Mouse (Mus musculus) embryonic stem cell, embryonic (primary cell): ENCODE measurements around the gene Jakmip3.

ENCODE experiments used
- CTCF ChIA-PET, 4 experiments: fragments of 300-600 bp in 2 of 4; fragments of 350-600 bp in 2 of 4; sonication (Branson Sonifier 250); formaldehyde crosslinking; loops; one replicate each; lab custom pipeline; 2022; ENCODE audit warnings: inconsistent platforms in 2 of 4; lab: Charles Lee
- POLR2A ChIA-PET, 4 experiments: fragments of 300-600 bp in 2 of 4; fragments of 350-600 bp in 2 of 4; sonication (Branson Sonifier 250); formaldehyde crosslinking; loops; one replicate each; lab custom pipeline; 2022; ENCODE audit warnings: antibody characterized with exemption in 4 of 4, inconsistent platforms in 1 of 4; lab: Charles Lee

Gene Jakmip3

DNA sequence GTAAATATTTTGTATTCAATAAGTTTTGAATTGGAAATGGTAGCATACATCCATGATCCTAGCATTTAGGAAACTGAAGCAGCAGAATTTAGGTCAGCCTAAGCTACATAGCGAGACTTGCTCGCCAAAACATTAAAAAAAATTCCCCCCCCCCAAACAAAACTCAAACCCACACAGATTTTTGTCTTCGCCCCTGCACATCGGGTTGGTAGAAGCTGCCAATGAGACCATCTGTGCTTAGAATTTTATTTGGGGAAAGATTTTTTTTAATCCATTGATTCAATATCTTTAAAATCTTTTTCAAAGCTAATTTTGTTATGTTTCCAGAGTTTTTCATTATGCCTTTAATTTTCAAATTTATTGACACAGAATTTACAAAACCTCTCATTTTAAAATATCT, 12.1 kb upstream of the Jakmip3 start:
- CTCF ChIA-PET = interaction anchor here in 2 of 4 experiments (0.6 to 1.3 kb wide), 2 partner anchors 194 to 218 kb away, joined by 4 read pairs; no protein-coding TSS in a partner anchor
- POLR2A ChIA-PET = interaction anchor here in 2 of 4 experiments (0.6 to 1.6 kb wide), 3 partner anchors 8 to 373 kb away, joined by 3 to 5 read pairs (median 5); no protein-coding TSS in a partner anchor

DNA sequence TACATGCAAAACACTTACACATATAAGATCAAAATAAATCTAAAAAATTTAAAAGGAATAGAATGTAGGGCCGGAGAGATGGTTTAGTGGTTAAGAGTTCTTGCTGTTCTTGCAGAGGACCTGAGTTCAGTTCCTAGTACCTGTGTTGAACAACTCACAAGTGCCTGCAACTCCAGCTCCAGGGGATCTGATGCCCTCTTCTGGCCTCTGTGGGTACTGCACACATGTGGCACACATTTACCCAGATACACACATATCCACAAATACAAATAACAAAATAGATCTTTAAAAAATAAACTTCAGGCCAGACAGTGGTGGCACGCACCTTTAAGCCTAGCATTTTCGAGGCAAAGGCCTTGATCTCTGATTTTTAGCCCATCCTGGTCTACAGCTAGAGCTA, 6.0 kb upstream of the Jakmip3 start:
- ChIA-PET CTCF (interaction anchor here in 1 of 4 experiments (1.0 kb wide), 1 partner anchor 11 kb away, joined by 3 read pairs; no protein-coding TSS in a partner anchor), POLR2A (no interaction called here)

DNA sequence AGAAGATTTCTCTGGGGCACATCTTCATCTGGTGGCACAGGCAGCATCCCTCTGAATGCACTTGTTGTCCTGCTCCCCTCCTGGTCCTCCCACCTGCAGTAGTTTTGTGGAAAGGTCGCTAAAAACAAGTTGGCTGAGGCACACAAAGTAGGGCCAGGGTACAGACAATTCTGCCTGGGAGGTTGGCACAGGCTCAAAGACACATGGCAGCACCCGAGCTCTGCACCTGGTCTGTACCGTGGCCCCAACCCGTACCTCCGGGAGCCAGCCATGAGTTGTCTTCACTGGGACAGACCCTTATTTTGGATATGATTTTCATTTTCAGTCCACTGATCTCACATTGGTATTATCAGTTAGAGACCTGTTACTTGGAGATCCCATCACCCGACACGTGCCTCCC, 1.5 kb upstream of the Jakmip3 start:
- ChIA-PET POLR2A (no interaction called here), CTCF (interaction anchor here in 3 of 4 experiments (0.6 to 2.3 kb wide), 4 partner anchors 15 to 1374 kb away, joined by 3 to 7 read pairs (median 4); no protein-coding TSS in a partner anchor)

DNA sequence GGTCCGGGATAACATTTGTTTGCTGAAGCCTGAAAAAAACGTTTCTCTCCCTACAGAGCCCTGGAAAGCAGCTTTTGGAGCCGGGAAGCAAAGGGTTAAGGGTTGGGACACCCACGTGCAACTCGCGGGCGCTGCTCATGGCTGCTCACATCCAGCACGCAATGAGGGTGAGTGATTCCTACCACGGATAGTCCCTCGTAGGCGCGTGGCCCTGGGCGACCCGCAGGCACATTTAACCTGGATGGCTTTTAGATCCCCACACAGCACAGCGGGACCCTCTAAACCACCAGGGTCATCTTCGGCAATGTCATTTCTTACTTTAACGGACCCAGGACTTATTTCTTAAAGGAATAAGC, 296 bp upstream of the Jakmip3 start:
- ChIA-PET CTCF (interaction anchor here in 1 of 4 experiments (1.0 to 2.3 kb wide), 2 partner anchors 16 to 252 kb away, joined by 3 to 7 read pairs; no protein-coding TSS in a partner anchor), POLR2A (no interaction called here)

DNA sequence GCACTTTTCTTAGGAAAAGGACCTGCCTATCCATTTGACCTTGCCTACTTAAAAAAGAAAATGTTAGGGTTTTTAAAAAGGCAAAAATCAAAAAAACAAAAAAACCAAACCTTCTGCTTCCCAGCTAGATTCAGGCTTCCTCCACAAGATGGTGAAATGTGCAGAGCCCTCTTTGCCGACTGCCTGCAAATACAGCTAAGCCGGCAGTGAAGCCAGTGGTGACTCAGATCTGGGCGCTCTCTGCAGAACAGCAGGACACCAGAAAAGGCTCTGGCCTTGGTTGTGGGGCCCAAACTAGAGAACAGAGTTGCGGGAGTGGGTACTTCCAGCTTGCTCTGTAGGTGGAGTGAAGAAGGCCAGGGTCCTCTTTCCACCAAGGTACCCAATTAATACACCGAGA, 1.0 kb downstream of the Jakmip3 start:
- ChIA-PET POLR2A (no interaction called here), CTCF (interaction anchor here in 1 of 4 experiments (1.4 to 1.5 kb wide), 2 partner anchors 18 to 70 kb away, joined by 3 to 4 read pairs; no protein-coding TSS in a partner anchor)

DNA sequence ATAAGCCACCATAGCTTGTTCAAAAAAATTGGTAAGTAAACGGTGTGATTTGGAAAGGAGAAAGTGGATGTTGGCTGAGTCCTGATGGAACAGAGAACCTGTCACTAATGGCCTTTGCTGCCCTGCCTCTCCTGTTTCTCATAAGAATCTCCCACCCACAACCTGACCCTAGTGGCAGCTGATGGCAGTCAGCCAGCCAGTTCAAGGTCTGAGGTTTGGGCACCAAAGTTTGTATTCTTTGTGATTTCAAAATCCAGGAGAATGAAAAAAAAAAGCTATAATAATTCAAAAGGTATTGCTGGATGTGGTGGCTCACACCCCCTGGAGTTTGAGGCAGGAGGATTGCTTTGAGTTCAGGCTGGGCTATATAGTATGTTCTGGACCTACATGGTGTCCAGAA, 1.8 kb downstream of the Jakmip3 start:
- ChIA-PET CTCF (interaction anchor here in 3 of 4 experiments (0.7 to 1.5 kb wide), 3 partner anchors 19 to 331 kb away, joined by 3 to 4 read pairs (median 3); no protein-coding TSS in a partner anchor), POLR2A (no interaction called here)

DNA sequence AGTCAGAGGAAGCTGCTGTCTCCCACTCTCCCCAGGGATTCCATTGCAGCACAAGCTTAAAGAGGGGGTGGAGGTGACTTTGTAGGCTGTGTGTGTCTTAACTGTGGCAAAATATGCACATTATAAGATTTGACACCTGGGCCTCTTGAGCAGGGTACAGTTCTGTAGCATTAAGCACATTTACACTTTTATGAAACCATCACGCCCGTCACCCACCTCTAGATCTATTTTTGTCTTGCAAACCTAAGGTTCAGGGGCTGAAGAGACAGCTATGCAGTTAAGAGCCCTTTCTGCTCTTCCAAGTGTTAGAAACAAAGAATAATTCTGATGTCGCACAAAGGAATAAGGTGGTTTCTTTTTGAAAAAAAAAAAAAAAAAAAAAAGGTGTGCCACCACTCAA, 5.1 kb downstream of the Jakmip3 start:
- ChIA-PET POLR2A (interaction anchor here in 1 of 4 experiments (0.7 kb wide), 2 partner anchors 99 to 697 kb away, joined by 4 read pairs; no protein-coding TSS in a partner anchor), CTCF (interaction anchor here in 1 of 4 experiments (1.0 kb wide), 1 partner anchor 22 kb away, joined by 3 read pairs; no protein-coding TSS in a partner anchor)

DNA sequence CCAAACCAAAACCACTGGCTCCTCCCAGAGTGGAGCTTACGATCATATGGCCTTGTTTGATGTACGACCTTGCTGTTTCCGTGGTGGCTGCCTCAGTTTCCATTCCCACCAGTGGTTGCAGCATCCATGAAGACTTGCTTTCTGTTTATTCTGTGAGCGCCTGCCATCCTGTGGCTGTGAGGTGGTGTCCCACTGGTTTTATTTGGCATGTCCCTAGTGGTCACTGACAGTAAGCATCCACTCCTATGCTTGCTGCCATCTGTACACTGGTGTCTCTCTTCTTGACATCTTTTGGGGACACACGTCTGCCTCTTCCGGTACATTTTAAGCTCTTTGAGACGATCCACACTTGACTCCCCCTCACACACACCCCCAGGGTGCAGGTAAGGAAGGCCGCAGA, 7.2 kb downstream of the Jakmip3 start:
- ChIA-PET POLR2A (interaction anchor here in 1 of 4 experiments (0.6 kb wide), 1 partner anchor 1597 kb away, joined by 3 read pairs; no protein-coding TSS in a partner anchor), CTCF (no interaction called here)

DNA sequence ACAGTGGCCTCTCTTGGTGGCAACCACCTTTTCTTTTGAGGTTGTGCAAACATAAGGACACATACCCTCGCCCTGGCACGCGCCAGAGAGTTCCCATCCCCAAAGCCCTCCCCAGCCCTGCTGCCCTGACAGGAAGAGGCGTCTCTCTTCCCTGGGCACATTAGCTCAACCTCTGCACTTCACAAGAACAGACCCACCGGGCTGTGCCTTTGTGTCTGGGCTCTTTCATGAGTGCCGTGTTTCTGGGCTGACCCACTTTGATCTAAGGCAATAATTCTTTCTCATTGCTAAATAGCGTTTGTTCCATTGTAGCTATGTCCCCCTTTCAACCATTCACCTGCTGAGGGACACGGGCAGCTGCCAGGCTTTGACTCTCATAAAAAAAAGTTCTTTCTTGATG, 7.8 kb downstream of the Jakmip3 start:
- CTCF ChIA-PET = no interaction called here
- POLR2A ChIA-PET = no interaction called here

DNA sequence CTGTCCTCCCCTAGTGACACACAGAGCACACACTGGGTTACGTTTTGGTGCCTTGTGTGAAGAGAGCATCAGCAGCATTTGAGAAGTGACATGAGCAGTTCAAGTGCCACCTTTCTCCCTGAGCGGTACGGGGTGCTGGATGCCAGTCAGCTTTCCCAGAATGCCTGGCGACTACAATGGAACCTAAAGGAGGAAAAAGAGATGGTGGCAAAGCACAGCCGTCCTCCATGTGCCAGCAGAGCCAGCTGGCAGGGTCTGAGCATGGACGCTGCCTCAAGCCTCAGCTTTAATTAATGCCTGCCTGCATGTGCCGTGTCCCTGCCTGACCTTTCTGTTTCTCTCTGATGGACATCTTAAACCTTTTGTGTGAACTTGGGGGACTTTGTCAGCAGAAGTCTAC, 15.3 kb downstream of the Jakmip3 start:
- CTCF ChIA-PET = no interaction called here

DNA sequence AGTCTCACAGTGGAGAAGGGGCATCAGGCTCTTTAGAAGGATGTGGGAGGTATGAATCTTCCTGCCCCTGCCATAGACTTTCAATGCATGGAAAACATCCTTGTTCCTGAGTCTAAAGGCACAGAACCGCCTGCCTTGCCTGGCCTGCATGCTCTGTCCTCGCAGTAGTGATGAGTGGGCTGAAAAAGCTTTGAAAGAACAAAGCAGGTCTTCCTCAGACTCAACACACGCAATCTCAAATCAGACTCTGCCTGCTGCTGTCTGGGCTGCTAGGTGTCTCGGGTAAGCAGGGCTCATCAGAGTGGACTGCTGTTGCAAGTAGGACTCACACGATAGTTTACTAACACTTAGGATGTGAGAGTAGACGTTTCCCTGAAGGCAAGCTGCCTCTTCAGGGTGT, 16.6 kb downstream of the Jakmip3 start:
- ChIA-PET POLR2A (no interaction called here), CTCF (no interaction called here)

More for the DNA sequence above, 15.3 kb downstream of the Jakmip3 start:
- POLR2A ChIA-PET = no interaction called here

DNA sequence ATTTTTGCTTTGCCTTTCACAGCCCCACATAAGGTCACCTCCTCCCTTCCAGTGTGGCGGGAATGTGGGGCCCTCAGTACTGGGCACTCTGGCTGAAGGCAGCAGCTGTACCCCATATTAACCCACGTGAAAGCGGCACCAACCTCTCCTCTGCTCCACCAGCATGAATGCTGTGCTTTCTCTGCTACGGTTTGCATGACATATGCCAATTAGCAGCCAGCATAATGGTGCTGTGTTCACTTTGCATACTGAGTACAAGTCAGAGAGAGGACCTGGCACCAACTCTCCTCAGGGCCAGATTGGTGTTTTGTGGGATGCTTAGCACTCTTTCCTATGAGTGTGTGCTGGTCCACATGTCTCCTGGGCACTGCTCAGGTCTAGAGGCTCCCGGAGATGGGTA, 19.2 kb downstream of the Jakmip3 start:
- ChIA-PET POLR2A (no interaction called here), CTCF (no interaction called here)

DNA sequence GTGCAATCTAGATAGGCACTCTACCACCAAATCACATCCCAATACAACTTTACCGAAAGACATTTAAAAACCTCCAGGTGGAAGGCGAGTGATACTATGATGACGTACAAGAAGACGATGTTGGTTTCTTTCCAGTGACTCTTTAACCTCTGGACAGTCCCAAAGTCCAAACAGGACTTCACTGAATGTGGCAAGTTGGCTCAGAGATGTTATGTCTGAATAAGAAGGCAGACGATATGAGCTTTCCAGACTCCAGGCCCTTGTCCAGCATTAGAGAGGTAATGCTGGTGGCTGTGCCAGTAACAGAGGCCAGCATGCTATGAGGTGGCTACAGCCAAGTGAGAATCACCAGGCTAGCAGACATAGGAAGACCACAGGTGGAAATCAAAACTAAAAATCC, 23.2 kb downstream of the Jakmip3 start:
- POLR2A ChIA-PET = no interaction called here

DNA sequence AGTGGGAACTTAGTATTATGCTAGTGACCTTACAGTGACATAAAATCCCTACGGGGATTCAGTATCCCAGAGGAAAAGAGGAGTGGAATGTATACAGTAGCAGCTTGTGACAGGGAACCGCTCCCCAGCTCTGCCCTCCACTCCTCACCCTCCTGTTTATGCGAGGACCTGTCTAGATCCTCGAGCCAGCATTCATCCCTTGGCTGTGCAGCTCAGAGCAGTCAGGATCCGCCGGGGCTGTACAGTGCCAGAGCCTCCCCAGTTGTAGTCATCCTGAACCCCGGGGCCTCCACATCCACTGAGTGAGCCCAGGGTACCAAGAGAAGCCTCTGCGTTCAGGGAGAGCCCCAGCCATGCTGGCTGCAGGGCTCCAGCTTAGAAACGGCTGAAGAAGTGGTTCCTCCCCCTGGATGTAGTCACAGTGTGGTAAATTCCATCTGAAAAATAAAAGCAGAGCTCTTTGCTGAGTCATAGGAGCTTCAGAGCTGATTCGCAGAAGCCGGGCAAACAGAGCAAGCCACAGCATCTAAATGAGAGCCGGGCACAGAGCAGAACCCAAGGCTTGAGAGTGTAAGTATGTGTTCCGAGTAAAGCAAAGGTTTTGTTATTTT, 27.6 kb downstream of the Jakmip3 start:
- CTCF ChIA-PET = interaction anchor here in 2 of 4 experiments (0.6 to 0.8 kb wide), 4 partner anchors 46 to 984 kb away, joined by 3 to 7 read pairs (median 3); no protein-coding TSS in a partner anchor
- POLR2A ChIA-PET = interaction anchor here in 1 of 4 experiments (1.5 kb wide), 1 partner anchor 280 kb away, joined by 3 read pairs; the partner anchor contains the start of gene Pwwp2b

More for the DNA sequence above, 23.2 kb downstream of the Jakmip3 start:
- CTCF ChIA-PET = no interaction called here

DNA sequence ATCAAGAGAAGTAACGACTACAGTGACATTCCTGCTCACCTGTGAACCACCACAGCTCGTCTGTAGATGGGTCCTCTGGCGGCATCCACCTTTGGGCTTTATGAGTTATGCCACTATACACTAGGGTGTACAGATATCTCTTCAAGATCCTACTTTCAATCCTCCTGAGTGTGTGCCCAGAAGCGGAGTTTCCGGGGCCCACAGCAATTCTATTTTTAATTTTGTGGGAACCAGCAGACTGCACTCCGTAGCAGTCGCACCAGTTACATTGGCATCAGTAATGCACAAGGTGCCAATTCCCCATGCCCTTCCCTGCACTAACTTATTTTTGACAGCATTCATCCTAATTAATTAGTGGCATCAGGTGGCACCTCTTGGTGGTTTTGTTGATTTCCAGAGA, 37.0 kb downstream of the Jakmip3 start:
- POLR2A ChIA-PET = no interaction called here
- CTCF ChIA-PET = no interaction called here

DNA sequence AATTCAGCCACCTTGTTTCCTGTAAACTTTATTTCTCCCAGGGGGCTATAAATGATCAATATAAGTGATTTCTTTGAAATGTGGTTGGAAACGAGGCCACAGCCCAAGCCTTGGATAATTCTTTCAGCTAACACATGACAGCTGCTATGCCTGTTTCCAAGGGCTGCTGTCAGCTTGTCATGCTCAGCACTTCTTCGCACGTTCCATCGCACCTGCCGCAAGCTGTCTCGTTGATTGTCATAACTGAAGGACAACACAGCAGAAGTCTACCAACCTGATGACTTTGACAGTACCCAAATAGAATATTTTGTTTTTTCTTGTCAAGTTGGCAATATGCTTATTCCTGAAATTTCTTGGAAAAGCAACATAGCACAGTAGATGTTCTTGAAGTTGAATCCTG, 44.0 kb downstream of the Jakmip3 start:
- POLR2A ChIA-PET = no interaction called here
- CTCF ChIA-PET = no interaction called here

DNA sequence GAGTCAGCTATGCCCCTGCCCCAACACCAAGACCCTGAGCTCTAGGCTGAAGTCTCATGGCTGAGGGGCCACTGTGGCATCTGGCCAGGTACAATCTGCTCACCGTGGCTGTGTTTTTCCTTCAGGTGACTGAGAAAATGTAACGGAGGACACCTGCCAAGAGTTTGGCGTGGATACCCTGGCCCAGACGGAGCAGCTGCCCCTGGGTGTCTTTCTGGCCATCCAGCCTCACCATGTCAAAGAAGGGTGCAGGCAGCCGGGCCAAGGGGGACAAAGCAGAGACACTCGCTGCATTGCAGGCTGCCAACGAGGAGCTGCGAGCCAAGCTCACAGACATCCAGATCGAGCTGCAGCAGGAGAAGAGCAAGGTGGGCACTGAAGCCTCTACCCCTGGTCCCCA, 48.6 kb downstream of the Jakmip3 start:
- ChIA-PET POLR2A (interaction anchor here in 1 of 4 experiments (0.6 kb wide), 1 partner anchor 488 kb away, joined by 4 read pairs; no protein-coding TSS in a partner anchor), CTCF (no interaction called here)

DNA sequence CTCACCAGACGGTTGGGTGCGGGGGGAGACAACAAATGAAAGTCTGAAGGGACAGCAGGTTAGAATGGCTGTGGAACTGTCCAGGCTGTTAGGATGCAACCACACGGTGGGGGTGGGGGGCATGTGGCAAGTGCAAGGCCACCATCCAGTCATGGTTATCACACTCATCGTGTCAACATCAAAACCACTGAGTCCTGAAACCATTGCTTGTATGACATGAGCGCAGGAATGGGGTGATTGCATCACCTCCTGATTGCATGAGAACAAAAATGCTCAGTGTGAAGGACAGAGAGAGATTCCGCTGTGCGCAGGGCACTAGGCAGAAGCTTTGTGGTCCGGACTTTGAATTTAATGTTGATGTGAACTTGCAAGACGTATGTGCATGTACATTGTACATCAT, 62.2 kb downstream of the Jakmip3 start:
- CTCF ChIA-PET = no interaction called here
- POLR2A ChIA-PET = interaction anchor here in 1 of 4 experiments (0.6 kb wide), 1 partner anchor 9 kb away, joined by 3 read pairs; no protein-coding TSS in a partner anchor

DNA sequence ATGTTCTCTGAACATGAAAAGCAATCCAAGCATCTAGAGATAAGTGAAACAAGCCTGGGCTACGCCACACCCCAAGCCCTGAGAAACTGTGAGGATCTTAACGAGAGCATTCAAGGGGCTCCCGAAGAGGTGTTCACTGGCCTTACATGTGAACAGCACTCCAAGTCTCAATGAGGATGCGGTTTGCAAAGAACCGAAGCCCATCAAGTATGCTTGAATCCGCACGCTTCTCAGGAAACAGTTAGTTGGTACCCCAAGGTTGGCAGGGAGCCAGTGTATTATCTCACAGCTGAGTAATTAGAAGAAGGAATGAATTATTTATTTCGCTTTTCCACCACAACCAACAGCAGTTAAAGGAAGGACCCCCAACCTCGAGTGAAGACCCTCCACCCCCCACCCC, 62.7 kb downstream of the Jakmip3 start:
- ChIA-PET POLR2A (no interaction called here), CTCF (interaction anchor here in 2 of 4 experiments (0.6 to 1.0 kb wide), 2 partner anchors 60 to 969 kb away, joined by 3 to 5 read pairs; no protein-coding TSS in a partner anchor)
